Mouse (Mus musculus): Measurements from ENCODE around the gene Serpina3f.
"Not testable (repeated sequence)": the region's sequence is repeated elsewhere in the genome, so short reads cannot be mapped to it uniquely, and the experiment has no call there.

The Serpina3f gene

DNA sequence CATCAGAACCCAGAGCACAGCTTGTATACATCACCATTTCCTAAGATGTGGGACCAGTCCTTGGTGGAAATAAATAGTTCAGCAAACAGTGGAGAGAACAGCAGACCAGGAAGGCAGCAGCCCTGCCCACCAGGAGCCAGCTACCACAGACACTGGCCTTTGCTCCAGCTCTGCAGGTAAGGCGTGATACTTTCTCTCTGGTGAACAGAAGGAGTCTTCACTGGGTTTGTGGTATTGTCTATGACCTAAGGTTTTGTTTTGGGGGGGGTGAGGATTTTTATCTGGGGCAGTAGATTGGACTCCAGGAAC, at the start of gene Serpina3f:
TSS of gene Serpina3f (plus strand) at position 100 of the 309 bp plus-strand sequence.
- in situ Hi-C loops (cut with MboI; ENCODE audit: low sequenced_read_pairs) = no loop called here

DNA sequence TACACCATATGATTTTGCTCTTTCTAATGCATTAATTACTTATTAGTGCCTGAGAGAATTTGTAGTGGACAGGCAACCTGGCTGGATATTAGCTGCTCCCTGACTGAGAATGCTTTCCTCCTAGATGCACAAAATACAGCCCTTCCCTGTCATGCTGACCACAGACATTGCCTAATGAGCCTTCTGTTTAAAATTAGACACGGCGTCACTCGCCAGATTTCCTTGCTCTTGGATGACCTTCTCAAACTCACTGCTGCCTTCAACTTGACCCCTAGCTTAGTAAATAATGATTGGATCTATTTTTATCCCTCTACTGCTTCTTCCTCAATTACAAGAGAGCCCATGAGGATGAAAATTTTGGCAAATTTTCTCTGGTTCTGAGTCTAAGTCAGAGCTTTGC, 39.6 kb upstream of the Serpina3f start:
- in situ Hi-C loops (cut with MboI; ENCODE audit: low sequenced_read_pairs) = no loop called here

DNA sequence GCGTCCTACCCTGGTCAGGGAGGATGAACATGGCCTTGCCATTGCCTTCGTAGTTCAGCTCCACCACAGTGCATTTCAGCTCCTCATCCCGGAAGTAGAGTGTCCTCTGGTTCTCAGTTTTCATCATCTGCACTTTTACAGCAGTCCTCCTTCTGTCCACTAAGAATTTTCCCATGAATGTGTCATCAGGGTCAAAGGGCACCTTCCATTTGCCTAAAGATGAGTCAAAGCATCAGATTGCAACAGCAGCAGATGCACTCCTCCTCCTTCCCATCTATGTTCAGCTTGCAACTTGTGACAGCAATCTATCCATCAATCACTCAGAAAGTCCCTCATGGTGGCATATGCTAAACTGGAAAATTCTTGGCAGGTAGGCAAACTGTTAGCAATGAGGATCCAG, 38.7 kb upstream of the Serpina3f start:
- in situ Hi-C loops (cut with MboI; ENCODE audit: low sequenced_read_pairs) = no loop called here

DNA sequence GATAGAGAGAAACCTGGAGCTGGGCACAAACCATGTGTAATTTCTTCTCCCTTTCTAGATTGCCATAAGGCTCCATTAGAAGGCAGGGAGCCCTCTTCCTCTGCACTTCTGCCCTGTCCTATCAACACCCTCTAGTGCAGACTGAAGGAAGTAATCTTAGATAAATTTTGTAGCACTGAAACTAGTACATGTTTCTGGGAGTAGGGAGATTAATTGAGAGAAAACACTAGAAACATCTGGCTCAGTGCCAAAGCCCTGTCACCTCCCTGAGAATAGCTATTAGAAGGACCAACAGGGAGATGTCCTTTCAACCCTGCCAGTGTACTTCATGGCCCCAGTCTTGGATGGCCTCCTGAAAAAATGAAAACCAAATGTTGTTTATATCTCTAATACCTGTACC, 35.8 kb upstream of the Serpina3f start:
- in situ Hi-C loops (cut with MboI; ENCODE audit: low sequenced_read_pairs) = no loop called here

DNA sequence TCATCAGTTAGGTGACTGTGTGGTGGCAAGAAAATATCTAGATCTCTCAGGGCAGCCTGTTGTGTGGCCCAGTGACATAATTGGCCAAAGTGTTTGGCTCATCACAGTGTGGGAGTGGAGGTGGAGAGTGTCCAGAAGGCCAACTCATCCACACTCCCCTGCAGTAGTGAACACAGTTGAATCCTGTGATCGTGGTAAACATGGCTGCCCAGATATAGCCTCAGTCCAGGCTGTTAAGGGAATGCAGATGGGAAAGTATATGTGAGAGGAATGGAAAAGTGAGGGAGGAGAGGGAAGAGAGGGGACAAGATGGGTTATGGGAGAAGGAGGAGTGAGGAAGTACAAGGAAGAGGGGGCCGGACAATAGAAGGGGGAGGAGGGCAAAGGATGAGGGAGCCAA, 35.4 kb upstream of the Serpina3f start:
- in situ Hi-C loops (cut with MboI; ENCODE audit: low sequenced_read_pairs) = no loop called here

DNA sequence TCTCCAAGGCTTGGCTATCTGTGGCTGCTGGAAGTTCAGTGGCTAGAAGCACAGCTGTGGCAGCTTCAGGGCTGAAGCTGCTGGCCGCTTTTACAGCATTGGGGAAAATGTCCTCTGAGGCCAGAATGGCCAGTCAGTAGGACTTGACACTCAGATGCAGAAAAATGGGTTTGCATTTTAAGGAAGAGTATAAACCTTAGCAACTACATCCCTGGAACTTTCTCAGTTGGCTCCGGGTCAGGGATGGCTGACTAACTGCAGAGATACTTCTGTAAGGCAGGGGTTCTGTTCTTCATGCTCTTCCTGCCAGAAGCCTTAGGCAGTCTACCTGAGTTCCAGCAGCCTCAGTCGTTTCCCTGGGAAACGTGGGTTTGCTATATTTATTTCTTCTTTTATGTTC, 29.3 kb upstream of the Serpina3f start:
- in situ Hi-C loops (cut with MboI; ENCODE audit: low sequenced_read_pairs) = no loop called here

DNA sequence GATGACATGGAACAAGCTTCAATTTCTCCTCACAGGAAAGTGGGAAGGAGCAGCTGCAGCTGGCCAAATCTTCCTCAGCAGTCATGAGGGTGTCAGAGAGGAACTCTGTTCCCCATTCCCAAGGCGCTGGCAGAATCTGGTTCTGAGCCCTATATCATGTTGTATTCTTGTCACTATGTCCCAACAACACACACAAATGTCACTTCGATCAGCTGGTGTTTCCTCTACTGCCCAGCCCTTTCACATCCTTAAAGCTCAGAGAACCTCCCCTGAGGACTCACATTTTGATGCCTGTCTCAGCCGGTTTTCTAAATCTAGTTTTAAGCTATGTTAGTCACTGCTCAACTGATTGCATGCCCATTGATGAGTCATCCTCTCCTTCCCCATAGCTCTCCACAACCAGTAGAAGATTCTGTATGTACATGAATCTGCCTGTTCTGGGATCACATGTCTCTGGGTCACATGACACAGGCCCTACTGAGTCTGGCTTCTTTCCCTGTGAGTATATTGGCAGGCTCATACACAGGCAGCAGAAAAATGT, 28.2 kb upstream of the Serpina3f start:
- in situ Hi-C loops (cut with MboI; ENCODE audit: low sequenced_read_pairs) = no loop called here

DNA sequence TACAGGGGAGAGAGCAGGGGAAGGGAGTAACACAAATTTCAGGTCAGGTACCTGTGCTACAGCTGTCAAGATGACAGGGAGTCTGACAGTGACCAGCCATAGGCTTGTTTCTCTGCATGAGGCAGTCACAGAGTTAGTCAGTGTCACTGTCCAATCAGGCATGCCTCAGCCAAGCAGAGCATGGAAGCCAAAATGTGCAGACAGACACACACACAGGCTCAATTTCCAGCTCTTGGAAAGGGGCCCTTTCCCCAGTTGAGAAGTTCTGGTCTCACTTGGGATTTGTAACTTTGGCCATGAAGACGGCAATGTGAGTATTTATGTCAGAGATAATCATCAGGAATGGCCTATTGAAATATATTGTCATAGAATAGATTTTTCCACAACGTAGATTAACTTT, 25.1 kb upstream of the Serpina3f start:
- in situ Hi-C loops (cut with MboI; ENCODE audit: low sequenced_read_pairs) = no loop called here

DNA sequence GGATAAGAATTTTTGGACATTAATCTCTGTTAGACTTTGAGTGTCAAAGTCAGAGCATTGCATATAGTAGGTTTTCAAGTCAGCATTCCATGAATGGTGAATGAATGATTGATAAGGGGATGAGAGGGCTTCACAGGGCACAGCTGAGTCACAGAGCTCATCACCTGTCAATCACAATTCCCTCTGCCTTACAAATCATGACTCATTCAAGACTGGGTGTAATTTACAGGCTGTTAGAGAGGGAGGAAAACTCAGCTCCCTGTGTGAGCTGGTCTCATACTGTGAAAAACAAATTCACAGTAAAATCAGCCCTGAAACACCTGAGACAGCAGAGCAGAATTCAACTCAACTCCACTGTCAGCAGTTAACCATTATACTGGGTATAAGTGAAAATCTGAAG, 23.5 kb upstream of the Serpina3f start:
- in situ Hi-C loops (cut with MboI; ENCODE audit: low sequenced_read_pairs) = no loop called here

DNA sequence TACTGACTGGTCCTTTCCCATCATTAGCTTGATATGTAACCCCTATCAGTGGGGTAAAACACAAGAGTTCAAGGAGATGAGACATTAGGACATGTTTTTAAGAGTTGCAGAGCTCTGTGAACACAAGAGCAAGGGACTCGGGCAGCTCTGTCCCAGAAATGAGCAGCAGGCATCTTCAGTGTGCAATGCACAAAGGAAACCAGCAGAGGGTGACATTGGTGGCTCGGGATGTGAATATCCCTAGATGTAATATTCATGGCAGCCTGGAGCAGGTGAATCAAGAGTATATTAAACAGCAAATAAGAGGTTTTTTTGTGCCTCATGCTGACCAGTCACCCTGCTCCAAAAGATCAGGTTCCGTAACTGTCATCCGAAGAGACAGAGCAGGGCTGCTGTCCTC, 5.2 kb upstream of the Serpina3f start:
- in situ Hi-C loops (cut with MboI; ENCODE audit: low sequenced_read_pairs) = no loop called here

DNA sequence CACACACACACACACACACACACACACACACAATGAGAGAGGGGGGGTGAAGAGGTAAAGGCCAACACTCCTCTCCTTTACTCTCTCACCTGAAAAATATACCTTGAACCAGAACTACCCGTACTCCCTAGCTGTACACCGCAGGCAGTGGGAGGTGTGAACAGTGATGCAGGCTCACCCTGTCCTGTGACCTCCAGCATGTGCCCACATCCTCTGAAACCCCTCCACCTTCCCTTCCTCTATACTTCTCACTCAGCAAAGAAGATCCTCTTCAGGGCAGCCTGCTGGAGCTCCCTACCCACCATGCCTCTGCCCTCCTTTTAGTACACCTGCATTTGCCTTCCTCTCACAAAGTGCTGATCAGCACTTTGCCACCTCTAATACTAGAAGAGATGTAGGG, 4.5 kb upstream of the Serpina3f start:
- in situ Hi-C loops (cut with MboI; ENCODE audit: low sequenced_read_pairs) = no loop called here

DNA sequence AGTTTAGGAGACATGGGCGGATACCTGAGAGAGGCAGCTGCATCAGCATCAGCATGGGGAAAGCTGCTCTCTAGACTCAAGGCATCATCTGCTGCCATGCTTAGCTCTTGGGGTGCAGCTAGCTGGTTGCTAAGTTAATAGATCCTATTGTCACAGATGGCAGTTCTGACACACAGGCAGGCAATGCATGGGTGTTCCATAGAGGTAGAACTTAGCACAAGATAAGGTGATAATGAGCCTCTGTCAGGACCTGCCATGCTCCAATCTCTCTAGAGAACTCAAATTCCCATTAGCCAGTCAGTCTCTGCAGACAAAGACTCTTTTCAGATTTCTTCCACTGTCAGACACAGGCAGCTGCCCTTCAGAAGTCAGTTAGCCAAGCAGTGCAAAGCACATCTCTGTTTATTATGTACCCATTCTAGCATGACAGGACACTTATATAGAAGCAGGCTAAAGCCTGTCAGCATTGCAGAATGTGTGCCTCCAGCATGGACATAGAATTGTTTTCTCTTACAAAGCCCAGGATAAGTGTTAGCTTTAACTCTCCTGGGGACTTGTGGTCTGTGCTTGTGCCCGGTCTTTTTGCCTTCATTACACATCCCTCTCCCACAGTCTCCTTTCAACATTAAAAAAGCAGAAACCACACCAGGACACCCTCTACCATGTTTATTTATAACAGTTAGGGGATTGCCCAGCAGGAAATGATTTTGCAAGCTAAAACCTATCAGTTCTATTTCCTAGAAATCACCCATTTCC, 477 bp upstream of the Serpina3f start:
- in situ Hi-C loops (cut with MboI; ENCODE audit: low sequenced_read_pairs) = no loop called here

DNA sequence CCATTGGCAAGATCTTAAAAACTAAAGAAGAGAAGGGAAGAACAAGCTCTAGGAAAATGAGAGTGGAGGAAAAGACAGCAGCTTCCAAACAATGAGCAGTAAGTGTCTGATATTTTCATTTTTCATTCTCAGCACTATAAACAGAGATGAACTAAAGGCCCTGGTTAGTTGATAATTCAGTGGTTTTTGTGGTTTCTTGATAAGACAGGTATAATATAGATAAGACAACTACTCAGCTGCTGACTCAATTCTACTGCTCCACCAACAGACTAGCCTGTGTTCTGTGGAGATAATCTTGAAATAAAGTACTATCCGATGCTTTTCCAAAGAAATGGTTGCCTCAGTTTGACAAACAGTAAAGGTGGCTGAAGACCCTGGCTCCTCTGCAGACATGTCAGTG, 905 bp downstream of the Serpina3f start:
- in situ Hi-C loops (cut with MboI; ENCODE audit: low sequenced_read_pairs) = no loop called here

DNA sequence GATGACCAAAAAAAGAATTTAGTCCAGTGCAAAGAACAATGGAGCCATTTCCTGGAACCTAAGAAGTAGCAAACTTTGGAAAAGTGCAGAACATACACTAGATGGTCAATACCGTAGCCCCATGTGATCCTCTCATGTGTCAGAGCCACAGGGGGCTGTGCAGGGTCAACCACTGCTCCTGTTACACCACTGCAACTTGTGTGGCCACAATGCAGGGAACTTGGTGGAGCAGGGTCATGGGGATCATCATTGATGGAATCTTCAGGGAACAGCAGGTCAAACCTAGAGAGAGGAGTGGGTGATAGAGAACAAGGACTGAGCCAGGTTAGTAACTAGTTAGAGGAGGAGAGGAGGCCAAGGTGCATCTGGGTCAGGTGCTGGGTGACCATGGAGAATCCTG, 7.3 kb downstream of the Serpina3f start:
- in situ Hi-C loops (cut with MboI; ENCODE audit: low sequenced_read_pairs) = no loop called here

DNA sequence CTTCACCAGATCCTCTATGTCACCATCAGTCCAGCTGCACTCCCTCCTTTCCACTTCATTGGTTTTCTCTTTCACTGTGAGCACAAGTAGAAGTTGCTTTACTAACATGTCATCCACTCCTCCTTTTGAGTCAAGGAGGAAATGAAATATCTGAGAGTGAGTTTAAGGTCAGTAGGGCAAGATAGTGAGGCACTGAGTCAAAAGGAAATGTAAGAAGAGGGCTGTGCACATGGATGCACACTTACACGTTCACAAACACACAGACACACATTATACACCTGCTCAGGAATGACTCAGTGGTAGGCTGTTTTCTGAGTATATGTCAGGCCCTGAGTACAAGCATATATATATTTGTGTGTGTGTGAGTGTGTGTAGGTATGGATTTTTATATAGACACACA, 9.3 kb downstream of the Serpina3f start:
- in situ Hi-C loops (cut with MboI; ENCODE audit: low sequenced_read_pairs) = no loop called here

DNA sequence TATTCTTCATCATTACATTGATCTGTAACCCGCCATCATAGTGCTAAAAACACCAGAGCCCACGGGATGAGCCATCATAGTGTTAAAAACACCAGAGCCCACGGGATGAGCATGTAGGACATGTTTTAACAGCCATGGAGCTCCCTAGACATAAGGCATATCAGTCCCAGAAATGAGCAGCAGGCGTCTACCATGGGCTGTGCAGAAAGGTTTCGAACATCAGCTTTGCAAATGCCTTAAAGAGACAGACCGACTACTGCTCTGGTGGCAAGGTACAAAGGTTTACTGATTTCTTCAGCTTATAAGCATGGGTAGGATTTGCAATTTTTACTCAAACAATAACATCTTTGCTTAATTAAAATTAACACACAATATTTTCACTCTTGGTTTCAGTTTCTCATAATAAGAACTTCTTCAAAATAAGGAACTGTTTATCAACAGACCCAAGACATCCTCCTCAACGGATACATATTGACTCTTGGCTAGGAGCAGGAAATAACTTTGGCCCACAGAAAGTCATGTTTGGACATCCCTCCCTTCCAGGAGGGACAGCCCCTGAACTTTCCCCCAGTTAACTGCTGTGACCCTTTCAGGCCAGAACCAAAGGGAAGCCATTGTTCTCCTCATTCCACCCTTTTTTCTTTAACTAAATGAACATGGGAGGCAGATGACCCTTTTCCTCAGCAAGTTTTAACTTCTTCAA, 10.4 kb downstream of the Serpina3f start:
- in situ Hi-C loops (cut with MboI; ENCODE audit: low sequenced_read_pairs) = no loop called here

DNA sequence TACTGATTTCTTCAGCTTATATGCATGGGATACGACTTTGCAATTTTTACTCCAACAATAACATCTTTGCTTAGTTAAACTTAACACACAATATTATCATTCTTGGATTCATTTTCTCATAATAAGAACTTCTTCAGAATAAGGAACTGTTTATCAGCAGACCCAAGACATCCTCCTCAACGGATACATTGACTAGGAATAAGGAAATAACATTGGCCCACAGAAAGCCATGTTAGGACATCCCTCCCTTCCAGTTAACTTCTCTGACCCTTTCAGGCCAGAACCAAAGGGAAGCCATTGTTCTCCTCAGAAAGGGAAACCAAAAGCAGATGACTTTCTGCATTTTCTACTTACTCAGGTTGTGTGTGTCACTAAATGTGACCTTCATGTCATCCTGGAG, 16.4 kb downstream of the Serpina3f start:
- in situ Hi-C loops (cut with MboI; ENCODE audit: low sequenced_read_pairs) = no loop called here

DNA sequence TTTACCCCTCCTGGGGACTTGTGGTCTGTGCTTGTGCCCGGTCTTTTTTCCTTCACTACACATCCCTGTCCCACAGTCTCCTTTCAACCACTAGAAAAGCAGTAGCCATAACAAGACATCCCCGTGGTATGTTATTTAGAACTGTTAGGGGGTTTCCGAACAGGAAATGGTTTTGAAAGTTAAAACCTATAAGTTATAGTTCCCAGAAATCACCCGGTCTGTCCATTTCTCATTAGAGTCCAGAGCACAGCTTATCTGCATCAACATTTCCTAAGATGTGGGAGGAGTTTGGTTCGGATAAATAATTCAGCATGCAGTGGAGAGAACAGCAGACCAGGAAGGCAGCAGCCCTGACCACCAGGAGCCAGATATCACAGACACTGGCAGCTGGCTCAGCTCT, 21.6 kb downstream of the Serpina3f start, which contains the start of gene Serpina3g:
TSS of gene Serpina3g (plus strand) at position 331 of the 400 bp plus-strand sequence.
- in situ Hi-C loops (cut with MboI; ENCODE audit: low sequenced_read_pairs) = no loop called here

DNA sequence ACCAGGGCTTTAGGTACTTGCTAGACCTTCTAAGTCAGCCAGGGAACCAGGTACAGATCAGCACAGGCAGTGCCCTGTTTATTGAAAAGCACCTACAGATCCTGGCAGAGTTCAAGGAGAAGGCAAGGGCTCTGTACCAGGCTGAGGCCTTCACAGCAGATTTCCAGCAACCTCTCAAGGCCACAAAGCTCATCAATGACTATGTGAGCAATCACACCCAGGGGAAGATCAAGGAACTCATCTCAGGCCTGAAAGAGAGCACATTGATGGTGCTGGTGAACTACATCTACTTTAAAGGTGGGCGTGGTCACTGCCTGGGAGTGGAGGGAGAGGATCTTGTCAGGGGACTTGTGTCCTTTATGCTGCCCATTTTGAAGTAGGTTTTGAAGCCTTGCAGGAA, 23.7 kb downstream of the Serpina3f start:
- in situ Hi-C loops (cut with MboI; ENCODE audit: low sequenced_read_pairs) = not testable (repeated sequence)

DNA sequence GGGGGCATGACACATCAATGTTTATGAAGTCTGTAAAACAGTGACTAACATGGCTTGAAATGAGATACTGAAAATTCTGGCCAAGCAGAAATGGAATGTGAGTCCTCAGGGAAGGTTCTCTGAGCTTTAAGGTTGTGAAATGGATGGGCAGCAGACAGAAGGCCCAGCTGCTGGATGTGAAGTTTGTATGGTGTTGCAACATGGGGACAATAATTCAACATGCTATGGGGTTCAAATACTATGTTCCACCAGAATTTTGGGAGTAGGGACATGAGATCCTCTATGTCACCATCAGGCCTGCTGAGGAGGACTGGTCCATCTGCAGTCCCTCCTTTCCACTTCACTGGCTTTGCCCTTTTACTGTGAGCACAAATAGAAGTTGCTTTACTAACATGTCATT, 29.0 kb downstream of the Serpina3f start:
- in situ Hi-C loops (cut with MboI; ENCODE audit: low sequenced_read_pairs) = no loop called here

DNA sequence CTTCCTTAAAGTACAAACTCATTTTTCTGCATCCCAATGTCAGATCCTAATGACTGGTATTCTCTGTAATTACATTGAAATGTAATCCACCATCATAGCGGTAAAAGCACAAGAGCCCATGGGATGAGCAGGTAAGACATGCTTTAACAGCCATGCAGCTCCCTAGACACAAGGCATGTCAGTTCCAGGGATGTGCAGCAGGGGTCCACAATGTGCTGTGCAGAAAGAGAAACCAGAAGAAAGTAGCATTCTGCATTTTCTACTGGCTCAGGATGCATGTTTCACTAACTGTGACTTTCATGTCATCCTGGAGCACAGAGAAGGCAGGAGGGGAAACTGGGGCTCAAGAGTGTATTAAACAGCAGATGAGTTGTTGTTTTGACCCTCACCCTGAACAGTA, 30.7 kb downstream of the Serpina3f start:
- in situ Hi-C loops (cut with MboI; ENCODE audit: low sequenced_read_pairs) = no loop called here

DNA sequence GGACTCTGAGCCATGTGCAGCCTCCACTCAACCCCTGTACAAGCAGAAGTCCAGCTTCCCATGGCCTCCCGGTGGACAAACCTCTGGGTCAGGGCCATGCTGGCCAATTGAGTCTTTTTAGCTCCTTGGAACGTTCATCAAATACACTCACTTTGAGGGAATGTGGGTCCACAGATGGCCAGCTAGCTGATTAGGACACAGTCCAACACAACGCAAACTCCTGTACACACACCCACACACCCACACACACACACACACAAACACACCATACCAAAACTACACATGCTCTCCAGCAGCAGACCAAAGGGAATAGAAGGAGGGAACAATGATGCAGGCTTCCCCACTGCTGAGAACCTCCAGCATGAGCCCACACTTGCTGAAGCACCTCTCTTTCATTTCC, 31.3 kb downstream of the Serpina3f start:
- in situ Hi-C loops (cut with MboI; ENCODE audit: low sequenced_read_pairs) = no loop called here

Data from CH12F3 (cell line).